Mouse (Mus musculus) embryonic fibroblast, embryonic 13.5 days (primary cell): Measurements from ENCODE around the gene Hist2h2aa2.
"Not testable (repeated sequence)": the region's sequence is repeated elsewhere in the genome, so short reads cannot be mapped to it uniquely, and the experiment has no call there.

Source experiments
- CTCF ChIP-seq: IDR thresholded peaks from 2 replicates; pipeline ENCODE4 v1.5.1; 2011; ENCODE audit warnings: mild to moderate bottlenecking, control low read depth, low read length, moderate library complexity, borderline replicate concordance; ENCODE audit not compliant: insufficient read depth
- POLR2A ChIP-seq: IDR thresholded peaks from 2 replicates; pipeline ENCODE4 v1.6.1; 2011; ENCODE audit warnings: low read depth, mild to moderate bottlenecking, control low read depth, low read length, moderate library complexity

DNA sequence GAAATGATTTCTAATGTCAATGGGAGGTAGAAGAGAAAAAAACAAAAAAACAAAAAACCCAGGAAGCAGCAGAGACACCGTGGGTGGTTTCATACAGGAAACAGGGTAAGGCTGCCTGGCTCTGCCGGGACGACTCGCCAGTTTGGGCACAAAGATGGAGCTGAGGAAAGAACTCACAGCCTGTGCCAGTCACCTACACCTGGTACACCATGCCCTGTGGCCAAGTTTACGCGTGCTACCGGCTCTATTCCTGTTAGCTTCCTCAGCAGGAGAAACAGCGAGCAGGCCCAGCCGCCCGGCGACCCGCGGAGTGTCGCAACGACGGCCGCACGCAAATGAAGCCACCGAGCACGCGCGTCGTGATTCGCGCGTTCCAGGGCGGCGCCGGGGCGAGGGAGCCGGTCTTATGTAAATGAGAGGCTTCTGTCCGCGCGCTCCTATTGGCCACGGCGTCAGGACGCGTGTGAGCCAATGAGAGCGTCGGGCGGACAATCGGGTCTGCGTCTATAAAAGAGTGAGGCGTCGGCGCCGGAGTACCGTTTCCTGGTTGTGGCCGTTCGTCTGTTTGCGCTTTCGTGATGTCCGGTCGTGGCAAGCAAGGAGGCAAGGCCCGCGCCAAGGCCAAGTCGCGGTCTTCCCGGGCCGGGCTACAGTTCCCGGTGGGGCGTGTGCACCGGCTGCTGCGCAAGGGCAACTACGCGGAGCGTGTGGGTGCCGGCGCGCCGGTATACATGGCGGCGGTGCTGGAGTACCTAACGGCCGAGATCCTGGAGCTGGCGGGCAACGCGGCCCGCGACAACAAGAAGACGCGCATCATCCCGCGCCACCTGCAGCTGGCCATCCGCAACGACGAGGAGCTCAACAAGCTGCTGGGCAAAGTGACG, 5.2 kb upstream of the Hist2h2aa2 start, which contains the start of gene Hist2h2aa1:
- TF ChIP-seq POLR2A, result peak; percentile 65
- not testable (repeated sequence) for TF ChIP-seq CTCF
